Mouse (Mus musculus) stomach, embryonic 14.5 days (tissue): Measurements from ENCODE around the gene Fbln5. TPM values are rescaled to one million over a fixed set of nuclear protein-coding genes. Genes with fewer than 3 reads are reported as not detected.
A peak's percentile ranks its signal among the peaks of the same experiment; 100 is the strongest.

ENCODE experiments used
- ATAC-seq: fragments of 200-750 bp; cut with Nextera tagmentation; 2 replicates; pipeline ENCODE4 v1.8.0; 2017; ENCODE audit warnings: low read depth, moderate TSS enrichment; ENCODE audit not compliant: insufficient number of reproducible peaks, insufficient read depth, low FRiP score
- H3K27ac ChIP-seq: fragments of 300-500 bp; sonication (generic); 2 replicates; pipeline ENCODE4 v1.5.1; 2014; ENCODE audit warnings: mild to moderate bottlenecking, low read length, moderate library complexity, mixed read lengths
- H3K27me3 ChIP-seq: fragments of 300-500 bp; sonication (generic); 2 replicates; pipeline ENCODE4 v1.6.1; 2014; ENCODE audit warnings: low read length, control low read depth, mixed read lengths; ENCODE audit not compliant: control insufficient read depth, insufficient read depth
- H3K36me3 ChIP-seq: fragments of 300-500 bp; sonication (generic); 2 replicates; pipeline ENCODE4 v1.6.1; 2014; ENCODE audit warnings: mild to moderate bottlenecking, control low read depth, low read length, moderate library complexity, mixed read lengths; ENCODE audit not compliant: control insufficient read depth, insufficient read depth
- H3K4me1 ChIP-seq: fragments of 300-500 bp; sonication (generic); 2 replicates; pipeline ENCODE4 v1.6.1; 2014; ENCODE audit warnings: low read length, control low read depth, mixed read lengths; ENCODE audit not compliant: control insufficient read depth, insufficient read depth
- H3K4me2 ChIP-seq: fragments of 300-500 bp; sonication (generic); replicated peaks from 2 replicates; pipeline ENCODE4 v1.6.1; 2014; ENCODE audit warnings: low read depth, low read length, control low read depth
- H3K4me3 ChIP-seq: fragments of 300-500 bp; sonication (generic); 2 replicates; pipeline ENCODE4 v1.5.1; 2014; ENCODE audit warnings: low read depth, low read length, control low read depth
- H3K9ac ChIP-seq: fragments of 300-500 bp; sonication (generic); replicated peaks from 2 replicates; pipeline ENCODE4 v1.6.1; 2014; ENCODE audit warnings: low read depth, mild to moderate bottlenecking, control low read depth, low read length, moderate library complexity, mixed read lengths
- H3K9me3 ChIP-seq: fragments of 300-500 bp; sonication (generic); 2 replicates; pipeline ENCODE4 v1.6.1; 2016; ENCODE audit warnings: low read depth, low read length, control low read depth; ENCODE audit not compliant: control insufficient read depth
- WGBS: fragments of 180-500 bp; shearing (Covaris S2); extraction: QIAGEN DNeasy Blood & Tissue Kit; methylation state at CpG from one replicate; pipeline ENCODE4 v1.1.7; 2014; 5-methylcytosine and 5-hydroxymethylcytosine counted together
- polyA plus RNA-seq: library from polyadenylated mRNA; unstranded; fragments of >200 nt; fragmentation: Nextera tagmentation; extraction: Ambion mirVana; gene quantifications from 2 replicates; pipeline ENCODE4 v1.2.1, GENCODE M21; 2014

Gene Fbln5
- polyA plus RNA-seq, 1 experiment from 2014 or later = 50.6 TPM

DNA sequence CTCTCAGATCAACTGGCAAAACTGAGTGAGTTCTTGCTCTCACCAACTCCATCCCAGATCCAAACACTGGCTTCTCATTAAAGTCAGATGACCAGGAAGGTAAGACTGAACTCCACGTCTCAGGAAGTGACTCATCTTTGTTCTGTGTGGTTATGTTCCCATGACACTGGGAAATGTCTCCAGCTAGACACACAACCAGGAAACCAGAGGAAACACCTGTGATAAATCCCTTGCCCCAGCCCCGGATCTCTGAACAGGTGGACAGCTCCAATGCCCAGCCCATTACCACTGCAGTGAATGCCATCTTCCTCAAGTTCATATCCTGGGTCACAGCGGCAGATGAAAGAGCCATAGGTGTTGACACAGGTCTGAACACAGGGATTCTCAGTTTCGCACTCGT is 54.0 kb downstream of the Fbln5 start:
- no peak overlapping the region for H3K9ac ChIP-seq
- H3K4me1 ChIP-seq = 0 out of 2 replicates have a peak, but pooled peaks cover 8% of the 10 kb centered on the region
- no peak overlapping the region for H3K4me2 ChIP-seq
- H3K27me3 ChIP-seq = no peaks in the 10 kb centered on the region
- H3K4me3 ChIP-seq = no peak overlapping the region
- no peak for ATAC-seq
- H3K36me3 ChIP-seq = no peaks in the 10 kb centered on the region
- no peak overlapping the region for H3K27ac ChIP-seq
- no peaks in the 10 kb centered on the region for H3K9me3 ChIP-seq
- WGBS = 76% methylated on average over 5 of the region's 5 CpGs

DNA sequence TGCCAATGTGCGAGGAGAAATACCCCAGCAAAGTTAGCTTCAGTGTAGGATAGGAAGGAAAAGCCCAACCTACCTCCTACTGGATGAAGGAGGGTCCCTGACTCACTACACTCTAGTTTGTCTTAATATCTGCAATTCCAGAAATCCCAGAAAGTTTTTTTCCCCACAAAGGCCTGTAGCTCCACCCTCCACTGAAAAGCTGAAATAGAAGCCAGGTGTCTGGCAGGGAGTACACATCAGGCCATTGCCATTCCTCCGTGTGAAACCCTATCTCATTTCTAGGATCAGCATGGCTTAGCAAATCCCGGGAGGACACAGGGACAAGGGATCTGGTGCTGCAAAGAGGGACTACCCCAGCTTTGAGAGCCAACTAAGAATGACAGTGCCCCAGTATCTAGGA is 55.8 kb downstream of the Fbln5 start:
- Histone ChIP-seq H3K27ac (no peak overlapping the region), H3K36me3 (no peaks in the 10 kb centered on the region), H3K9ac (no peak overlapping the region), H3K9me3 (no peaks in the 10 kb centered on the region), H3K4me2 (no peak overlapping the region), H3K4me1 (peaks cover 11% of the 10 kb centered on the region; the same call in 1 of the 2 replicates), H3K4me3 (no peak overlapping the region), H3K27me3 (no peaks in the 10 kb centered on the region)
- no peak for ATAC-seq
- WGBS = 62% methylated on average over 3 of the region's 3 CpGs

DNA sequence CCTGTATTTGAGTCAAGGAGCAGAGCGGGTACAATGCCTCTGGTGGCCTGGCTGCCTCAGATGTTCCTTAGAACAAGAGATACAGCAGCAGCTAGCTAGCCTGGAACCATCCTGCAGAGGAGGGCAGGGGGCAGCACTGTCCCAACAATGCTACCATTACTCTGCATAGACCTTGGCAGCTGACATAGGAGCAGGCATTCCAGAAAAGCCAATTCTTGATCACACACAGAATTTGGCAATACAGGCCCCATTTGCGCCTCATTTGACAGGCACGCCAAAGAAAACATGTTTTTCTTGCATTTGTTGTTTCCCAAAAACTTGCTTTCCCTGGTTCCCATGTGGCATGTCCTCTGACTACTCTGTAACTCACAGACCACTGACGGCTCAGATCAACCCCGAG is 56.8 kb downstream of the Fbln5 start:
- H3K36me3 ChIP-seq = no peaks in the 10 kb centered on the region
- 83% methylated on average over 5 of the region's 5 CpGs for WGBS
- no peak overlapping the region for H3K9ac ChIP-seq
- H3K9me3 ChIP-seq = no peaks in the 10 kb centered on the region
- peaks cover 11% of the 10 kb centered on the region; the same call in 1 of the 2 replicates for H3K4me1 ChIP-seq
- no peak overlapping the region for H3K4me2 ChIP-seq
- H3K4me3 ChIP-seq = no peak overlapping the region
- no peak overlapping the region for H3K27ac ChIP-seq
- no peaks in the 10 kb centered on the region for H3K27me3 ChIP-seq
- no peak for ATAC-seq

DNA sequence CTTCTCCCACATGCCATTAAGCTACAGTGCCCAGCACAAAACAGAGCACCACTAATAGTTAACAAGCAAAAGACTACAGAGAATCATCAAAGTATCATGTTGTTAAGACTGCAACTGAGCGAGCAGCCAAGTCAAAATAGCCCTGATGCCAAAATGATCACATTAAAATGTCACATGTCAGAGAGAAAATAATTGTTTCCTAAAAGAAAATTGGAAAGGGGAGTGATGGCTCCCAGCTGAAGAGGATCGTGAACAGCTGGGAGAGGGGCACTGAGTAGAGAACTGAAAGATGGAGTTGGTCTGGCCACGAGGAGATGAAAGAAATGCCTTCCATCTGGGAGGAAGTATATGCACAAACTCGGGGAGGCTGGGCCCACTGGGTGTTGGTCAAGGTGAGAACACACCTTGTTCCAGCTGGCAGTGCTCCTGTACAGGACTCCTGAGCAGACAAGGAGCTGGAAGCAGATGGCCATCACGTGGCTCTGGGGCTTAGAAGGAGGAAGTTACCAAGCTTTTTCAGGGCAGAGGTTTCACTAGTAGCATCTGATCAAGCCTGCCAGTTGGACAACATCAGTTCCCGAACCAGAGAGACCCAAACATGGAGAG is 59.3 kb downstream of the Fbln5 start:
- no peak for ATAC-seq
- no peak overlapping the region for H3K27ac ChIP-seq

DNA sequence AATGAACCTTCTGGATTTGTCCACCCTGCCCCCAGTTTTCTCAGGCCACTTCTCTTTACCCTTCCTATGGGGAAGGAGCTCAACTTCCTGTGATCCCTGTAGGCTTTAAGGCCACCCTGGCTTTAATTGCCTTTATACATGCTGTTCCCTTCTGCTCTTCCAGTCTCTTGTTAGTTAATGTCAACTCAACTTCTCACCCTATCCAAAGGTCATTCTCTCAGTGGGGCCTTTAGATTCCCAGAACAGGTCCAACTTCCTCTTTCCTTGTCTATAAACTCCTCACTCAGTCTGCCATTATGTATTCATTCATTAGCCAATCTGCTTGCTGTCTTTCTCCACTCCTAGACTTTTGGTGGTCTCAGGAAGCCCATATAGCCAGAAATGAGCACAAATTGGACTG is 60.2 kb downstream of the Fbln5 start:
- Histone ChIP-seq H3K27ac (no peak overlapping the region), H3K27me3 (no peaks in the 10 kb centered on the region), H3K9ac (no peak overlapping the region), H3K4me1 (peaks cover 4% of the 10 kb centered on the region; the same call in 1 of the 2 replicates), H3K4me2 (no peak overlapping the region), H3K4me3 (no peak overlapping the region), H3K9me3 (no peaks in the 10 kb centered on the region), H3K36me3 (no peaks in the 10 kb centered on the region)
- no peak for ATAC-seq

More for the DNA sequence above, 59.3 kb downstream of the Fbln5 start:
- Histone ChIP-seq H3K4me3 (no peak overlapping the region), H3K36me3 (no peaks in the 10 kb centered on the region), H3K4me2 (no peak overlapping the region), H3K27me3 (no peaks in the 10 kb centered on the region), H3K4me1 (peaks cover 4% of the 10 kb centered on the region; the same call in 1 of the 2 replicates), H3K9me3 (no peaks in the 10 kb centered on the region), H3K9ac (no peak overlapping the region)
- 51% methylated on average over 6 of the region's 6 CpGs for WGBS

DNA sequence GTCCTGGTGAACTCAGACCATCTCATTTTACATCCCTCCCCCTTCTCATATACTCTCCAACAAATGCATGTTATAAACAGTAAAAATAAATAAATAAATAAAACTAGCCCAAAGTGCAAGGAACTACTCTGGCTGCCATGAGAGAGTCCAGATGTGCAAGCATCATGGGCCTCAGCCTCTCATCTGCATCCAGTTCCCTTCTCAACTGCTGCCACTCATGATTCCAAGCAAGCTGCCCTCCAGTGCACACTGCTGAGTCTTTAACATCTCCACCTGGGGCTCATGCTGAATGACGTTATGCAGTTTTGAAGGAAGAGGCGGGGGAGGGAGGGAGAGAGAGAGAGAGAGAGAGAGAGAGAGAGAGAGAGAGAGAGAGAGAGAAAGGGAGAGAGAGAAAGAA is 76.5 kb downstream of the Fbln5 start:
- H3K36me3 ChIP-seq = no peaks in the 10 kb centered on the region
- no peak overlapping the region for H3K27ac ChIP-seq
- H3K4me1 ChIP-seq = no peaks in the 10 kb centered on the region
- no peak overlapping the region for H3K4me3 ChIP-seq
- no peaks in the 10 kb centered on the region for H3K9me3 ChIP-seq
- ATAC-seq = peak; percentile 23; the same call in 1 of the 2 replicates
- H3K27me3 ChIP-seq = no peaks in the 10 kb centered on the region
- H3K9ac ChIP-seq = no peak overlapping the region
- 47% methylated on average over 2 of the region's 2 CpGs for WGBS
- no peak overlapping the region for H3K4me2 ChIP-seq

DNA sequence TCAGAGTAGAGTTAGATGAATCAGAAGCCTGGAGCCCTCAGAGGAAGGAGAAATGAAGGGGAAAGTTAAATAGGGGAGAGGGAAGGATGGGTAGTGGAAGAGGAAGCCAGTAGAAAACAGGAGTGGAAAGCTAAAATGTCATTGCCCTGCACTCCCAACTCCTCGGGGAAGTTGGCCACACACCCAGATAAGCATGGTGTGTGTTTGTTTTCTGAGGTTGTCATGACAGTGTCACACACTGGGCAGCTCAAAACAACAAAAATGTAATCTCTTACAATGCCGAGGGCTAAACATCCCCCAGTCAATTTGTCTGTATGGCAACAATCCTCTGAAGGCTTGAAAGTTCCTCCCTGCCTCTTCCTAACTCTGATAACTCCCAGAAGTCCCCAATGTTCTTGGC is 78.4 kb downstream of the Fbln5 start:
- no peak for ATAC-seq
- H3K27me3 ChIP-seq = no peaks in the 10 kb centered on the region
- no peaks in the 10 kb centered on the region for H3K4me1 ChIP-seq
- H3K36me3 ChIP-seq = no peaks in the 10 kb centered on the region
- H3K27ac ChIP-seq = no peak overlapping the region
- WGBS = 38% methylated on average over 2 of the region's 2 CpGs
- no peak overlapping the region for H3K4me2 ChIP-seq
- no peak overlapping the region for H3K4me3 ChIP-seq
- no peaks in the 10 kb centered on the region for H3K9me3 ChIP-seq
- no peak overlapping the region for H3K9ac ChIP-seq

DNA sequence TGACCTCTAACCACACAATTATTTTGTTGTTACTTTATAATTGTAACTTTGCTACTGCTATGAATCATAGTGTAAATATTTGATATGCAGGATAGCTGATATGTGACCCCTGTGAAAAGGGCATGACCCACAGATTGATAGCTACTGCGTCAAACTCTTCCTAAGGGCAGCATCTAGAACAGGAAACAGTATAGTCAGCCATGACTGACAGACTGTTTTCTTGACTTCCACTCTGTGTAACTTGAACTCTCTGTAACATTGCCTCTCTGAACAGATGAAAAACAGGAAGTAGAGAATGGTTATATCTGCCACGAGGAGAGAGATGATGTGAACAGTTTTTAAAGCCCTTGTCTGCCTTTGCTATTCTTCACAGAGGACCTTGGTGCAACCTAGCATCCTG is 78.8 kb downstream of the Fbln5 start:
- no peak overlapping the region for H3K4me2 ChIP-seq
- 22% methylated on average over 2 of the region's 2 CpGs for WGBS
- no peak overlapping the region for H3K4me3 ChIP-seq
- H3K27ac ChIP-seq = no peak overlapping the region
- no peaks in the 10 kb centered on the region for H3K4me1 ChIP-seq
- ATAC-seq = no peak
- H3K9ac ChIP-seq = no peak overlapping the region
- H3K27me3 ChIP-seq = no peaks in the 10 kb centered on the region
- no peaks in the 10 kb centered on the region for H3K9me3 ChIP-seq
- no peaks in the 10 kb centered on the region for H3K36me3 ChIP-seq

DNA sequence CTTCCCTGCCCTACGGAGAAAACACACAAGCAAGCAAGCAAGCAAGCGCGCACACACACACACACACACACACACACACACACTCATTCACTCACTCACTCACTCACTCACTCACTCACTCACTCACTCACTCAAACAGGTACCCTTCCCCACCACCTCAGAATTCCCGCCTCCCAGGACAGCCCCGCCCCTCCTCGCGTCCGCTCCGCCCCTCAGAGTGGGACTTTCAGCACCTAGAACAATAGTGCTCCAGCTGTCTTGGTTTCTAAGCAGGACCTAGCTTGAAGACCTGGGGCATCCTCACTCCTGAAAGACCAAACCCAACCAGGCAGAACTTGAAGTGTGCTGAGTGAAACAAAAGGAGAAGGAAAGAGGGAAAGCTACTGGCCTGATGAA is 100.1 kb downstream of the Fbln5 start:
- WGBS = 0% methylated on average over 9 of the region's 9 CpGs
- Histone ChIP-seq H3K4me1 (no peaks in the 10 kb centered on the region), H3K27ac (no peak overlapping the region), H3K4me2 (peak overlapping the region; percentile 97), H3K27me3 (no peaks in the 10 kb centered on the region), H3K9ac (no peak overlapping the region), H3K4me3 (peak overlapping the region; percentile 63), H3K36me3 (no peaks in the 10 kb centered on the region), H3K9me3 (no peaks in the 10 kb centered on the region)
- peak; percentile 75 for ATAC-seq
